Mouse (Mus musculus) heart, adult 11 months (tissue): ENCODE measurements around the gene Rpl18.

Experiments used
- DNase-seq: peaks from one replicate; pipeline ENCODE4 v3.0.0; 2022

The Rpl18 gene

GRCm38 (mm10) chr7:45733477-45733876 lies 18.2 kb downstream of the Rpl18 start:
- peak; percentile 85 for DNase-seq

GRCm38 (mm10) chr7:45739162-45739763 lies 24.0 kb downstream of the Rpl18 start:
- no peak for DNase-seq

- no peak for DNase-seq
Measured at GRCm38 (mm10) chr7:45739820-45740219, 24.6 kb downstream of the Rpl18 start.

GRCm38 (mm10) chr7:45741308-45741707 lies 26.1 kb downstream of the Rpl18 start:
- no peak for DNase-seq

GRCm38 (mm10) chr7:45741777-45742176 lies 26.5 kb downstream of the Rpl18 start:
- DNase-seq: no peak

- no peak for DNase-seq
Measured at GRCm38 (mm10) chr7:45742338-45742737, 27.1 kb downstream of the Rpl18 start.

GRCm38 (mm10) chr7:45744387-45744786 lies 29.1 kb downstream of the Rpl18 start:
- peak; percentile 94 for DNase-seq

GRCm38 (mm10) chr7:45746518-45746917 lies 31.3 kb downstream of the Rpl18 start:
- DNase-seq: no peak

GRCm38 (mm10) chr7:45747450-45747849 lies 32.2 kb downstream of the Rpl18 start:
- DNase-seq: no peak

- DNase-seq: no peak
Measured at GRCm38 (mm10) chr7:45748110-45748509, 32.9 kb downstream of the Rpl18 start.

- DNase-seq: no peak
Measured at GRCm38 (mm10) chr7:45749401-45749800, 34.1 kb downstream of the Rpl18 start.

GRCm38 (mm10) chr7:45750162-45750561 lies 34.9 kb downstream of the Rpl18 start:
- no peak for DNase-seq

GRCm38 (mm10) chr7:45755703-45756102 lies 40.4 kb downstream of the Rpl18 start:
- DNase-seq: no peak

- no peak for DNase-seq
Measured at GRCm38 (mm10) chr7:45759400-45759799, 44.1 kb downstream of the Rpl18 start.

GRCm38 (mm10) chr7:45760151-45760550 lies 44.9 kb downstream of the Rpl18 start:
- DNase-seq: no peak

- no peak for DNase-seq
Measured at GRCm38 (mm10) chr7:45765995-45766394, 50.7 kb downstream of the Rpl18 start.

- DNase-seq: no peak
Measured at GRCm38 (mm10) chr7:45766764-45767163, 51.5 kb downstream of the Rpl18 start.

GRCm38 (mm10) chr7:45767500-45767899 lies 52.2 kb downstream of the Rpl18 start:
- DNase-seq: no peak
